In the genomic region with DNA sequence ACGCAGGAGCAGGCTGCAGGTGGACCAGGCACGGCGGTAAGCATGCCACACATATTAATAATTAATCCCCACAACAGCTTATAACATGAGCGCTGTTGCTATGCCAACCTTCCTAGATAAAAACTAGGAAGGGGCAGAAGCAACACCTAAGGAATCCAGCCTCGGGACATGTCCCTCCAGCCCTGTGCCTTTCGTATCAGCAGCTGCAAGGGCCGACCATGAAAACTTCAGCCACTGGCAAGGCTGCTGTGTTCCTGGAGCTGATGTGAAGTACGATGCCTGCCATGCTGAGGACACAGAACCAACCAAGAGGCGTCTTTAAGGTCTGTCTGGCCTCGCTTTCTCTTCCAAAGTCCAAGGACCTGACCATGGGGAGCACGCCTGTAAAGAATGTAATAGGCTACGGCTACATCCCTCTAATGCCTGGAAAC, we compare ENCODE assay signal across 14 mouse cellular contexts. TPM values are rescaled to one million over a fixed set of nuclear protein-coding genes. Genes with fewer than 3 reads are reported as not detected.
DNase-seq lines count a peak whose midpoint lies in the region; ATAC-seq and TF ChIP-seq lines count a peak whose summit lies in the region.
"Had no signal": no experiment of that assay in that cellular context is flagged by ENCODE, and none has a peak within 500 bp of the region (broad histone marks: within the 10 kb centered on the region; RNA-seq: fewer than 3 reads in every experiment).

No protein-coding gene starts in this region.

- WGBS in forebrain, postnatal 0 days = 94% methylated on average over 12 of the region's 12 CpGs
- 92% methylated on average over 12 of the region's 12 CpGs for WGBS in forebrain, embryonic 12.5 days
- 94% methylated on average over 12 of the region's 12 CpGs for WGBS in midbrain, embryonic 12.5 days
- 93% methylated on average over 12 of the region's 12 CpGs for WGBS in midbrain, embryonic 11.5 days
- 61% methylated on average over 12 of the region's 12 CpGs for WGBS in kidney, postnatal 0 days
- WGBS in stomach, postnatal 0 days = 63% methylated on average over 12 of the region's 12 CpGs
- WGBS in heart, embryonic 10.5 days = 91% methylated on average over 12 of the region's 12 CpGs

- H3K36me3 ChIP-seq in forebrain, postnatal 0 days (ENCODE audit: insufficient read depth) = no peaks in the 10 kb centered on the region
- H3K36me3 ChIP-seq in forebrain, embryonic 12.5 days (replicated peaks) = peaks cover 14% of the 10 kb centered on the region
- H3K36me3 ChIP-seq in midbrain, embryonic 12.5 days = peaks cover 26% of the 10 kb centered on the region
- H3K36me3 ChIP-seq in midbrain, embryonic 11.5 days (ENCODE audit: control insufficient read depth, insufficient read depth, low read length) = peaks cover 6% of the 10 kb centered on the region; the same call in 1 of the 2 replicates
- peaks cover 14% of the 10 kb centered on the region for H3K36me3 ChIP-seq in kidney, postnatal 0 days (ENCODE audit: insufficient read depth, low read length)
- peaks cover 8% of the 10 kb centered on the region for H3K36me3 ChIP-seq in stomach, postnatal 0 days (ENCODE audit: control insufficient read depth, insufficient read depth, low read length)
- peaks cover 54% of the 10 kb centered on the region for H3K36me3 ChIP-seq in heart, embryonic 10.5 days

- no peaks in the 10 kb centered on the region for H3K9me3 ChIP-seq in forebrain, postnatal 0 days (ENCODE audit: low read length)
- H3K9me3 ChIP-seq in forebrain, embryonic 12.5 days = no peaks in the 10 kb centered on the region
- no peaks in the 10 kb centered on the region for H3K9me3 ChIP-seq in midbrain, embryonic 12.5 days
- no peaks in the 10 kb centered on the region for H3K9me3 ChIP-seq in midbrain, embryonic 11.5 days (ENCODE audit: control insufficient read depth, low read length)
- no peaks in the 10 kb centered on the region for H3K9me3 ChIP-seq in kidney, postnatal 0 days (replicated peaks; ENCODE audit: low read length)
- H3K9me3 ChIP-seq in stomach, postnatal 0 days (ENCODE audit: control insufficient read depth, low read length) = no peaks in the 10 kb centered on the region
- no peaks in the 10 kb centered on the region for H3K9me3 ChIP-seq in heart, embryonic 10.5 days
- H3K9me3 ChIP-seq: embryonic facial prominence, embryonic 15.5 days; heart, embryonic 15.5 days; limb, embryonic 15.5 days had no signal

- no peak overlapping the region for H3K9ac ChIP-seq in forebrain, postnatal 0 days
- no peak overlapping the region for H3K9ac ChIP-seq in forebrain, embryonic 12.5 days
- H3K9ac ChIP-seq in midbrain, embryonic 12.5 days (replicated peaks) = peak overlapping the region; percentile 24; the same call in 1 of the 2 replicates
- no peak overlapping the region for H3K9ac ChIP-seq in midbrain, embryonic 11.5 days (ENCODE audit: low read length)
- H3K9ac ChIP-seq in kidney, postnatal 0 days (ENCODE audit: low read depth, low read length) = no peak overlapping the region
- no peak overlapping the region for H3K9ac ChIP-seq in stomach, postnatal 0 days (ENCODE audit: low read length)
- H3K9ac ChIP-seq: embryonic facial prominence, embryonic 15.5 days; heart, embryonic 15.5 days; limb, embryonic 15.5 days had no signal

- H3K27me3 ChIP-seq in forebrain, postnatal 0 days (ENCODE audit: insufficient read depth, low read length) = no peaks in the 10 kb centered on the region
- no peaks in the 10 kb centered on the region for H3K27me3 ChIP-seq in forebrain, embryonic 12.5 days
- no peaks in the 10 kb centered on the region for H3K27me3 ChIP-seq in midbrain, embryonic 12.5 days
- H3K27me3 ChIP-seq in midbrain, embryonic 11.5 days (ENCODE audit: control insufficient read depth, insufficient read depth, low read length) = no peaks in the 10 kb centered on the region
- no peaks in the 10 kb centered on the region for H3K27me3 ChIP-seq in kidney, postnatal 0 days (ENCODE audit: insufficient read depth, low read length)
- H3K27me3 ChIP-seq in stomach, postnatal 0 days (ENCODE audit: control insufficient read depth, insufficient read depth, low read length) = no peaks in the 10 kb centered on the region
- peaks cover 5% of the 10 kb centered on the region; the same call in 1 of the 2 replicates for H3K27me3 ChIP-seq in heart, embryonic 10.5 days (ENCODE audit: insufficient read depth, poor library complexity, severe bottlenecking)
- H3K27me3 ChIP-seq: embryonic facial prominence, embryonic 15.5 days; heart, embryonic 15.5 days; limb, embryonic 15.5 days had no signal

- ATAC-seq in forebrain, postnatal 0 days = no peak
- ATAC-seq in forebrain, embryonic 12.5 days (ENCODE audit: low FRiP score) = no peak
- no peak for ATAC-seq in midbrain, embryonic 12.5 days (ENCODE audit: low FRiP score, low read depth)
- ATAC-seq in midbrain, embryonic 11.5 days (ENCODE audit: low FRiP score) = no peak
- peak; percentile 29 for ATAC-seq in kidney, postnatal 0 days (replicated peaks; ENCODE audit: low FRiP score, low read depth)
- ATAC-seq in stomach, postnatal 0 days (ENCODE audit: low FRiP score, low TSS enrichment) = peak; percentile 45; the same call in 1 of the 2 replicates

- TF ChIP-seq EP300 in stomach, postnatal 0 days (optimal IDR thresholded peaks at IDR 0.05) = no peak

- H3K4me3 ChIP-seq in forebrain, postnatal 0 days (ENCODE audit: low read depth, low read length) = no peak overlapping the region
- no peak overlapping the region for H3K4me3 ChIP-seq in forebrain, embryonic 12.5 days (replicated peaks)
- H3K4me3 ChIP-seq in midbrain, embryonic 12.5 days = no peak overlapping the region
- no peak overlapping the region for H3K4me3 ChIP-seq in midbrain, embryonic 11.5 days (ENCODE audit: low read depth, low read length)
- no peak overlapping the region for H3K4me3 ChIP-seq in kidney, postnatal 0 days (replicated peaks; ENCODE audit: low read depth, low read length)
- no peak overlapping the region for H3K4me3 ChIP-seq in stomach, postnatal 0 days (ENCODE audit: low read depth, low read length)
- H3K4me3 ChIP-seq in heart, embryonic 10.5 days = no peak overlapping the region
- H3K4me3 ChIP-seq: limb, embryonic 15.5 days had no signal

- H3K4me2 ChIP-seq in forebrain, postnatal 0 days (ENCODE audit: low read depth) = 0 out of 2 replicates have a peak overlapping the region, but pooled peaks have one; percentile 60
- H3K4me2 ChIP-seq in forebrain, embryonic 12.5 days = no peak overlapping the region
- H3K4me2 ChIP-seq in midbrain, embryonic 12.5 days (replicated peaks) = no peak overlapping the region
- H3K4me2 ChIP-seq in midbrain, embryonic 11.5 days = no peak overlapping the region
- peak overlapping the region; percentile 71 for H3K4me2 ChIP-seq in kidney, postnatal 0 days (ENCODE audit: low read length)
- peak overlapping the region; percentile 5; the same call in 1 of the 2 replicates for H3K4me2 ChIP-seq in stomach, postnatal 0 days (replicated peaks; ENCODE audit: low read depth)

- H3K4me1 ChIP-seq in forebrain, postnatal 0 days (ENCODE audit: insufficient read depth) = peaks cover 9% of the 10 kb centered on the region; the same call in 1 of the 2 replicates
- peaks cover 27% of the 10 kb centered on the region for H3K4me1 ChIP-seq in forebrain, embryonic 12.5 days
- peaks cover 26% of the 10 kb centered on the region for H3K4me1 ChIP-seq in midbrain, embryonic 12.5 days
- H3K4me1 ChIP-seq in midbrain, embryonic 11.5 days (ENCODE audit: control insufficient read depth, insufficient read depth, low read length) = peaks cover 14% of the 10 kb centered on the region
- H3K4me1 ChIP-seq in kidney, postnatal 0 days (replicated peaks; ENCODE audit: insufficient read depth, low read length) = peaks cover 16% of the 10 kb centered on the region
- H3K4me1 ChIP-seq in stomach, postnatal 0 days (replicated peaks; ENCODE audit: control insufficient read depth, insufficient read depth) = 0 out of 2 replicates have a peak, but pooled peaks cover 2% of the 10 kb centered on the region
- peaks cover 49% of the 10 kb centered on the region for H3K4me1 ChIP-seq in heart, embryonic 10.5 days

- no peak overlapping the region for H3K27ac ChIP-seq in forebrain, postnatal 0 days (ENCODE audit: low read depth, low read length)
- no peak overlapping the region for H3K27ac ChIP-seq in forebrain, embryonic 12.5 days
- no peak overlapping the region for H3K27ac ChIP-seq in midbrain, embryonic 12.5 days (replicated peaks)
- no peak overlapping the region for H3K27ac ChIP-seq in midbrain, embryonic 11.5 days (ENCODE audit: low read depth, low read length)
- peak overlapping the region; percentile 32 for H3K27ac ChIP-seq in kidney, postnatal 0 days
- peak overlapping the region; percentile 5; the same call in 1 of the 2 replicates for H3K27ac ChIP-seq in stomach, postnatal 0 days (replicated peaks)
- H3K27ac ChIP-seq in heart, embryonic 10.5 days = no peak overlapping the region
- H3K27ac ChIP-seq: embryonic facial prominence, embryonic 15.5 days; heart, embryonic 15.5 days; limb, embryonic 15.5 days had no signal

- no peak for TF ChIP-seq CTCF in forebrain, postnatal 0 days (IDR thresholded peaks at IDR 0.05; ENCODE audit: low read depth)
- no peak for TF ChIP-seq CTCF in kidney, postnatal 0 days (IDR thresholded peaks at IDR 0.05; ENCODE audit: low read depth)
- TF ChIP-seq CTCF in stomach, postnatal 0 days (IDR thresholded peaks at IDR 0.05; ENCODE audit: low read depth) = no peak

- DNase-seq in forebrain, postnatal 0 days = no peak
- DNase-seq in midbrain, embryonic 11.5 days (ENCODE audit: low spot score, missing footprints) = no peak
- DNase-seq in kidney, postnatal 0 days (ENCODE audit: low spot score) = no peak
- peak; percentile 57 for DNase-seq in stomach, postnatal 0 days (ENCODE audit: low spot score)
- DNase-seq in embryo, embryonic 10 days (ENCODE audit: low spot score) = no peak
- DNase-seq in heart, embryonic 10.5 days (ENCODE audit: low spot score) = no peak
- DNase-seq: adrenal gland, adult 8-10 months; cerebellum, adult 2 months; layer of hippocampus, adult 9-11 months had no signal

RNA-seq across cellular contexts. Expression of a gene that starts 14.1 kb away (rescaled TPM):
- total RNA-seq in forebrain, postnatal 0 days (2014; rRNA removed) = 1.5 and 2.0 TPM in 2 replicates
- polyA plus RNA-seq in forebrain, postnatal 0 days (2015; fragmentation: Nextera tagmentation; extraction: Ambion mirVana) = 0.52 and 1.2 TPM in 2 replicates
- 1.7 and 2.0 TPM in 2 replicates for polyA plus RNA-seq in forebrain, embryonic 12.5 days (2016; fragmentation: Nextera tagmentation; extraction: Ambion mirVana)
- 1.0 and 2.5 TPM in 2 replicates for polyA plus RNA-seq in midbrain, embryonic 12.5 days (2016; fragmentation: Nextera tagmentation; extraction: Ambion mirVana)
- polyA plus RNA-seq in midbrain, embryonic 11.5 days (2014; fragmentation: Nextera tagmentation; extraction: Ambion mirVana) = 1.3 and 1.4 TPM in 2 replicates
- polyA plus RNA-seq in kidney, postnatal 0 days (2015; fragmentation: Nextera tagmentation; extraction: Ambion mirVana) = 2.8 and 3.0 TPM in 2 replicates
- polyA plus RNA-seq in stomach, postnatal 0 days (2015; fragmentation: Nextera tagmentation; extraction: Ambion mirVana) = 9.6 and 9.8 TPM in 2 replicates
- polyA plus RNA-seq in heart, embryonic 10.5 days (2016; fragmentation: Nextera tagmentation; extraction: Ambion mirVana) = 109 and 198 TPM in 2 replicates

RNA-seq across cellular contexts. Expression of a gene that starts 14.3 kb away (rescaled TPM):
- total RNA-seq in forebrain, postnatal 0 days (2014; rRNA removed) = 35.6 and 37.0 TPM in 2 replicates
- 80.4 and 80.8 TPM in 2 replicates for polyA plus RNA-seq in forebrain, postnatal 0 days (2015; fragmentation: Nextera tagmentation; extraction: Ambion mirVana)
- polyA plus RNA-seq in forebrain, embryonic 12.5 days (2016; fragmentation: Nextera tagmentation; extraction: Ambion mirVana) = 265 and 294 TPM in 2 replicates
- 275 and 332 TPM in 2 replicates for polyA plus RNA-seq in midbrain, embryonic 12.5 days (2016; fragmentation: Nextera tagmentation; extraction: Ambion mirVana)
- 375 and 403 TPM in 2 replicates for polyA plus RNA-seq in midbrain, embryonic 11.5 days (2014; fragmentation: Nextera tagmentation; extraction: Ambion mirVana)
- 852 and 897 TPM in 2 replicates for polyA plus RNA-seq in kidney, postnatal 0 days (2015; fragmentation: Nextera tagmentation; extraction: Ambion mirVana)
- 497 and 534 TPM in 2 replicates for polyA plus RNA-seq in stomach, postnatal 0 days (2015; fragmentation: Nextera tagmentation; extraction: Ambion mirVana)
- 742 and 776 TPM in 2 replicates for polyA plus RNA-seq in heart, embryonic 10.5 days (2016; fragmentation: Nextera tagmentation; extraction: Ambion mirVana)

Comparison
In these comparisons a context has a peak if more than half of its experiments do, and no peak if none do; other contexts are left out.
1. H3K4me2 ChIP-seq: peak in forebrain, postnatal 0 days (single experiment), kidney, postnatal 0 days (single experiment) and stomach, postnatal 0 days (single experiment); none in forebrain, embryonic 12.5 days (single experiment), midbrain, embryonic 12.5 days (single experiment) and midbrain, embryonic 11.5 days (single experiment).
2. ATAC-seq: peak in kidney, postnatal 0 days (single experiment) and stomach, postnatal 0 days (single experiment); none in forebrain, postnatal 0 days (single experiment), forebrain, embryonic 12.5 days (single experiment), midbrain, embryonic 12.5 days (single experiment) and midbrain, embryonic 11.5 days (single experiment).
3. H3K27ac ChIP-seq: peak in kidney, postnatal 0 days (single experiment) and stomach, postnatal 0 days (single experiment); none in forebrain, postnatal 0 days (single experiment), forebrain, embryonic 12.5 days (single experiment), midbrain, embryonic 12.5 days (single experiment), midbrain, embryonic 11.5 days (single experiment) and heart, embryonic 10.5 days (single experiment).
4. RNA of a gene that starts 14.1 kb away (polyA plus RNA-seq): 109 to 198 TPM in heart, embryonic 10.5 days; 9.6 to 9.8 TPM in stomach, postnatal 0 days, 2.8 to 3.0 TPM in kidney, postnatal 0 days, 1.0 to 2.5 TPM in midbrain, embryonic 12.5 days, 1.7 to 2.0 TPM in forebrain, embryonic 12.5 days, 1.3 to 1.4 TPM in midbrain, embryonic 11.5 days and 0.52 to 1.2 TPM in forebrain, postnatal 0 days; every median in the first group is over 10 times any median in the second.